Mouse (Mus musculus) forebrain, embryonic 10.5 days (tissue): ENCODE results near the gene 9930104L06Rik. TPM values are rescaled to one million over a fixed set of nuclear protein-coding genes. Genes with fewer than 3 reads are reported as not detected.
"Not testable (repeated sequence)": the region's sequence is repeated elsewhere in the genome, so short reads cannot be mapped to it uniquely, and the experiment has no call there.

ENCODE experiments used
- DNase-seq: peaks from one replicate; pipeline ENCODE4 v3.0.0-alpha.2; 2017; ENCODE audit warnings: low spot score; ENCODE audit errors: extremely low spot score
- H3K27ac ChIP-seq: fragments of 300-500 bp; sonication (generic); 2 replicates; pipeline ENCODE4 v1.5.1; 2016; ENCODE audit warnings: mild to moderate bottlenecking
- H3K27me3 ChIP-seq: fragments of 300-500 bp; sonication (generic); 2 replicates; pipeline ENCODE4 v1.6.1; 2016; ENCODE audit warnings: mild to moderate bottlenecking; ENCODE audit not compliant: poor library complexity, severe bottlenecking
- H3K36me3 ChIP-seq: fragments of 300-500 bp; sonication (generic); replicated peaks from 2 replicates; pipeline ENCODE4 v1.6.1; 2016; ENCODE audit warnings: mild to moderate bottlenecking, moderate library complexity
- H3K4me1 ChIP-seq: fragments of 300-500 bp; sonication (generic); 2 replicates; pipeline ENCODE4 v1.6.1; 2016
- H3K4me3 ChIP-seq: fragments of 300-500 bp; sonication (generic); 2 replicates; pipeline ENCODE4 v1.5.1; 2016; ENCODE audit warnings: mild to moderate bottlenecking, moderate library complexity
- H3K9me3 ChIP-seq: fragments of 300-500 bp; sonication (generic); 2 replicates; pipeline ENCODE4 v1.6.1; 2016; ENCODE audit warnings: mild to moderate bottlenecking, moderate library complexity
- WGBS: fragments of 180-500 bp; shearing (Covaris S2); methylation state at CpG from one replicate; pipeline ENCODE4 v1.1.7; 2016; 5-methylcytosine and 5-hydroxymethylcytosine counted together
- polyA plus RNA-seq: library from polyadenylated mRNA; unstranded; fragments of >200 nt; fragmentation: Nextera tagmentation; extraction: Ambion mirVana; gene quantifications from 2 replicates; pipeline ENCODE4 v1.2.1, GENCODE M21; 2016

The 9930104L06Rik gene
- 16.4 and 17.5 TPM in 2 replicates for polyA plus RNA-seq

GRCm38 (mm10) chr4:124936613-124937471, at the start of gene 9930104L06Rik:
Gene 9930104L06Rik, plus strand, starts transcription at chr4:124937048.
- WGBS: under 1% methylated on average over 52 of the region's 52 CpGs
- Histone ChIP-seq H3K4me1 (peaks cover 29% of the 10 kb centered on the region), H3K36me3 (peaks cover 42% of the 10 kb centered on the region)

GRCm38 (mm10) chr4:124888702-124889101, 48.1 kb upstream of the 9930104L06Rik start:
- H3K4me3 ChIP-seq: no peak overlapping the region
- no peak overlapping the region for H3K27ac ChIP-seq
- no peaks in the 10 kb centered on the region for H3K9me3 ChIP-seq
- WGBS: 79% methylated on average over 7 of the region's 7 CpGs
- H3K36me3 ChIP-seq: no peaks in the 10 kb centered on the region
- peaks cover 6% of the 10 kb centered on the region for H3K4me1 ChIP-seq
- H3K27me3 ChIP-seq: peaks cover 77% of the 10 kb centered on the region
- no peak for DNase-seq

More at GRCm38 (mm10) chr4:124936613-124937471, at the start of gene 9930104L06Rik:
- H3K27me3 ChIP-seq: no peaks in the 10 kb centered on the region
- peak within 1 kb of the TSS; percentile 93 for H3K4me3 ChIP-seq
- no peaks in the 10 kb centered on the region for H3K9me3 ChIP-seq
- peak; percentile 93 for DNase-seq
- peak within 1 kb of the TSS; percentile 94 for H3K27ac ChIP-seq

- H3K36me3 ChIP-seq: no peaks in the 10 kb centered on the region
- 97% methylated on average over 2 of the region's 2 CpGs for WGBS
- peaks cover 17% of the 10 kb centered on the region for H3K4me1 ChIP-seq
- H3K4me3 ChIP-seq: no peak overlapping the region
- H3K9me3 ChIP-seq: no peaks in the 10 kb centered on the region
- H3K27me3 ChIP-seq: peaks cover 77% of the 10 kb centered on the region
- no peak overlapping the region for H3K27ac ChIP-seq
- DNase-seq: no peak
These were observed 46.9 kb upstream of the 9930104L06Rik start for GRCm38 (mm10) chr4:124889935-124890334.

- Histone ChIP-seq H3K36me3 (no peaks in the 10 kb centered on the region), H3K4me3 (no peak overlapping the region), H3K4me1 (peaks cover 21% of the 10 kb centered on the region), H3K9me3 (no peaks in the 10 kb centered on the region), H3K27me3 (peaks cover 77% of the 10 kb centered on the region), H3K27ac (no peak overlapping the region)
- DNase-seq: no peak
- WGBS: 77% methylated on average over 5 of the region's 5 CpGs
These were observed 46.0 kb upstream of the 9930104L06Rik start for GRCm38 (mm10) chr4:124890831-124891230.

- H3K9me3 ChIP-seq: no peaks in the 10 kb centered on the region
- peaks cover 36% of the 10 kb centered on the region for H3K4me1 ChIP-seq
- H3K27me3 ChIP-seq: peaks cover 84% of the 10 kb centered on the region
- no peak overlapping the region for H3K27ac ChIP-seq
- 34% methylated on average over 6 of the region's 6 CpGs for WGBS
- DNase-seq: no peak
- H3K36me3 ChIP-seq: no peaks in the 10 kb centered on the region
- peak overlapping the region; percentile 63 for H3K4me3 ChIP-seq
These were observed 43.1 kb upstream of the 9930104L06Rik start for GRCm38 (mm10) chr4:124893769-124894168.

GRCm38 (mm10) chr4:124894508-124895428, 42.1 kb upstream of the 9930104L06Rik start:
- Histone ChIP-seq H3K27me3 (peaks cover 91% of the 10 kb centered on the region), H3K27ac (peak overlapping the region; percentile 58; the same call in 1 of the 2 replicates), H3K36me3 (no peaks in the 10 kb centered on the region), H3K4me1 (peaks cover 46% of the 10 kb centered on the region), H3K4me3 (peak overlapping the region; percentile 63), H3K9me3 (no peaks in the 10 kb centered on the region)
- DNase-seq: no peak
- WGBS: 1% methylated on average over 83 of the region's 83 CpGs

- Histone ChIP-seq H3K9me3 (no peaks in the 10 kb centered on the region), H3K27me3 (peaks cover 77% of the 10 kb centered on the region), H3K4me1 (peaks cover 62% of the 10 kb centered on the region), H3K4me3 (no peak overlapping the region), H3K27ac (peak overlapping the region; percentile 36), H3K36me3 (no peaks in the 10 kb centered on the region)
- WGBS: 17% methylated on average over 10 of the region's 10 CpGs
- peak; percentile 49 for DNase-seq
These were observed 38.4 kb upstream of the 9930104L06Rik start for GRCm38 (mm10) chr4:124898428-124898827.

GRCm38 (mm10) chr4:124899906-124900305, 36.9 kb upstream of the 9930104L06Rik start:
- H3K27me3 ChIP-seq: peaks cover 63% of the 10 kb centered on the region
- H3K9me3 ChIP-seq: no peaks in the 10 kb centered on the region
- H3K27ac ChIP-seq: peak overlapping the region; percentile 58; the same call in 1 of the 2 replicates
- H3K4me3 ChIP-seq: 0 out of 2 replicates have a peak overlapping the region, but pooled peaks have one; percentile 9
- peaks cover 52% of the 10 kb centered on the region for H3K4me1 ChIP-seq
- 60% methylated on average over 5 of the region's 5 CpGs for WGBS
- no peaks in the 10 kb centered on the region for H3K36me3 ChIP-seq
- no peak for DNase-seq

GRCm38 (mm10) chr4:124905417-124905816, 31.4 kb upstream of the 9930104L06Rik start:
- Histone ChIP-seq H3K9me3 (no peaks in the 10 kb centered on the region), H3K27ac (peak overlapping the region; percentile 84), H3K27me3 (peaks cover 16% of the 10 kb centered on the region), H3K36me3 (no peaks in the 10 kb centered on the region), H3K4me3 (no peak overlapping the region), H3K4me1 (peaks cover 37% of the 10 kb centered on the region)
- 72% methylated on average over 4 of the region's 4 CpGs for WGBS
- DNase-seq: no peak

- 5% methylated on average over 21 of the region's 21 CpGs for WGBS
- H3K27me3 ChIP-seq: peaks cover 16% of the 10 kb centered on the region
These were observed 30.7 kb upstream of the 9930104L06Rik start for GRCm38 (mm10) chr4:124905971-124906822.

GRCm38 (mm10) chr4:124928102-124928501, 8.7 kb upstream of the 9930104L06Rik start:
- no peaks in the 10 kb centered on the region for H3K9me3 ChIP-seq
- no peak overlapping the region for H3K27ac ChIP-seq
- peaks cover 83% of the 10 kb centered on the region for H3K36me3 ChIP-seq
- H3K4me1 ChIP-seq: no peaks in the 10 kb centered on the region
- 92% methylated on average over 5 of the region's 5 CpGs for WGBS
- no peaks in the 10 kb centered on the region for H3K27me3 ChIP-seq
- no peak overlapping the region for H3K4me3 ChIP-seq
- no peak for DNase-seq

More at GRCm38 (mm10) chr4:124905971-124906822, 30.7 kb upstream of the 9930104L06Rik start:
- peaks cover 37% of the 10 kb centered on the region for H3K4me1 ChIP-seq
- H3K9me3 ChIP-seq: no peaks in the 10 kb centered on the region
- peak overlapping the region; percentile 47 for H3K4me3 ChIP-seq
- peak; percentile 76 for DNase-seq
- H3K27ac ChIP-seq: peak overlapping the region; percentile 84
- H3K36me3 ChIP-seq: no peaks in the 10 kb centered on the region

- H3K27ac ChIP-seq, H3K27me3 ChIP-seq, DNase-seq, H3K9me3 ChIP-seq, H3K4me3 ChIP-seq: not testable (repeated sequence)
- H3K4me1 ChIP-seq: peaks cover 29% of the 10 kb centered on the region
- WGBS: 98% methylated on average over 4 of the region's 4 CpGs
- peaks cover 56% of the 10 kb centered on the region for H3K36me3 ChIP-seq
These were observed 2.4 kb downstream of the 9930104L06Rik start, which contains the start of gene Cdca8 for GRCm38 (mm10) chr4:124939211-124939610. Gene Cdca8, minus strand, starts transcription at chr4:124939311.
